Mouse (Mus musculus) ES-CJ7 (cell line): ENCODE results near the gene Lin28b.

ENCODE experiments used
- DNase-seq: peaks from one replicate; pipeline ENCODE4 v3.0.0; 2011; ENCODE audit warnings: low read depth, low spot score

The Lin28b gene

DNA sequence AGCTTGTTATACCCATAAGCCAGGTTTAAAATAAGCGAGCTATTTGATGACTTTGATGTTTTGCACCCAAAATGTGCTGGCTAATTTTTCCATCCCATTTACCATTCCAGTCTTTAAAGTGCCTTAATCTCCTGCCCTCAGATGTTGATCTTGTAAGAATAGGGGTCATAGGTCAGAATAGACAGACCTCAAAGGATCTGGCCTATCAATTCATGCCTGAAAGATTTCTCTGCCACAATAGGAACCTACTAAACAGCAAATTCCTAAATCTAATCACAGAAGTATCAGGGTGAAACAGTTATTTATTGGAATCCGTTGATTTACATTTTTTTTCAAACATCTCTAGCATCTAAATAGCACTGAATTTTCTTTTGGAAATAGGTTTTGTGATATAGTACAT, 74.5 kb downstream of the Lin28b start:
- DNase-seq, result no peak

DNA sequence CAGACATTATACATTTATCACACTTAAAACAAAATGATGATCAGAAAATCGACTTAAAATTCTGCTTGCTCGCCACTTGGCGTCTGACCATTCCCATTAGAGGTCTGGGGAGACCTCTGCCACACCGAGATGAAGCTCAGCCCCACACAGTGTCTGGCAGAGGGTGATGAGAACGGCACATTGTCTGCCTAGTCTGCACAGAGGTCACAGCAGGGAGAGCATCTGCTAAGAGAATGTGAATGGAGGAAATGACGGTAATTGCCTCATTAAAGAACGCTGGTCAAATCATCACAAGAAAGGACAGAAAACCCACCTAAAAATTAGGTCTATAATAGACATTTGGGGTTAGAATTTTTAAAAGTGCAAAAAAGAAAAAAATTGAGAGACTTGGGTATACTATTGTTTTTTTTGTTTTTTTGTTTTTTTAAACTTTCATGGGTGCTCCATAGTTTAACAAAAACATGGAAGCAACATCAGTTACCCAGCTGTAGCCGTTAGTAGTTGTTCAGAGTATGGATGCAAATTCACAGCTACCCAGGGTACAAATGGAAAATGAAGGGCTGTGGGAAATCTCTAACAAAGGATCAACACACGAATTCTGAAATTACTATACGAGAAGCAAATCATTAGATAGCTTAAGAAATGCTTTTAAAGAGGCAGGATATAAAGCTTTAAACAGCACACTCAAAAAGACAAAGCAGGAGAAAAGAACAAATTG, 75.4 kb downstream of the Lin28b start:
- DNase-seq, result peak; percentile 36

GRCm38 (mm10) chr10:45399702-45400243, 86.4 kb downstream of the Lin28b start:
- no peak for DNase-seq

GRCm38 (mm10) chr10:45398211-45398610, 88.0 kb downstream of the Lin28b start:
- no peak for DNase-seq

DNA sequence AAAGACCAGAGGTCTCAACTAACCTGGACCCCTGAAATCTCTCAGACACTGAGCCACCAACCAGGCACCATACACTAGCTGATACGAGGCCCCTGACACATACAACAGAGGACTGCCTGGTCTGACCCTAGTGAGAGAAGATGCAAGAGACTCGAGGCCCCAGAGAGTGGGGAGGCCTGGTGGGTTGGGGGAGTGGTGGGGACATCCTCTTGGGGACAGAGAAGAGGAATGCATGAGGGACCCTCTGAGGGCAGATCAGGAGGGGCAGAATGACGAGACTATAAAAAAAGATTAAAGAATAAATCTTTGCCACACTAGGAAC, 103.6 kb downstream of the Lin28b start:
- DNase-seq, result no peak

GRCm38 (mm10) chr10:45381937-45382636, 104.1 kb downstream of the Lin28b start:
- DNase-seq, result peak; percentile 12

DNA sequence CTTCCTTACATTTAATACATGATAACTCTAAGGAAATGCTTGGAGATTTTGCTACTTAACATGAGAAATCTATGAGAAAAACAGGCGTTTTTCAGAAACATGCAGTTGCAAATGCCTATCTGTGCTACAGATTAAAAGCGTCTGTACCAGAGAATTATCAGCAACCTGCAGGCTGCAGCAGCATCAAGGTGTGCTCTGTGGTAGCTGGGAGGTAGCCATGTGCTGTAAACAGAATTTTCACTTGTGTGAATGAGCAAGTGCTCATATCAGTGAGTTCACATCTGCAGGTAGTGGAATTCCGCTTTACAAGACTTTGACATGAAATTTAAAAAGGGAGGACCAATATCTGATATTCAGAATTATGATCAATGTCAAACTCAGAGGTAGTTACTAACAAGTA, 107.9 kb downstream of the Lin28b start:
- DNase-seq, result no peak

- peak; percentile 70 for DNase-seq
These were observed 113.1 kb downstream of the Lin28b start for GRCm38 (mm10) chr10:45372994-45373692.

- no peak for DNase-seq
These were observed 115.7 kb downstream of the Lin28b start for GRCm38 (mm10) chr10:45370545-45370944.

DNA sequence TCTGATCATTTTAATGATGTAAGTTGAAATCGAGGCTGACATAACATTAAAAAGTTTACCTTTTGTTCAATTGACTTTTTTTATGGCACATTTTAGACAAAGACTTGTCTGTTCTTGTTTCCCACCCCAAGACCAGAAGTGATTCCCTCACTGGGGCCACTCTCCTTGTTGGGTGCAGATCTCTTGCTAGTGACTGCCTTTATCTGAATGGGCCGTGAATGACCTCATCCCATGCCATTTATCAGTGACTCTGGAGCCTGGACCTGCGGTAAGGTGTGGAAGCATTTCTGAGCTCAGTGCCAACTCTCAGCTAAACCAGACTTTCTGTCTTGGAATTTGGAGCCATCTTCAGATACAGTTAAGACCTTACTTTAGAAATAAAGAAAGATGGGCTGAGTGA, 116.6 kb downstream of the Lin28b start:
- DNase-seq, result no peak

- no peak for DNase-seq
These were observed 119.0 kb downstream of the Lin28b start for GRCm38 (mm10) chr10:45366987-45367705.

DNA sequence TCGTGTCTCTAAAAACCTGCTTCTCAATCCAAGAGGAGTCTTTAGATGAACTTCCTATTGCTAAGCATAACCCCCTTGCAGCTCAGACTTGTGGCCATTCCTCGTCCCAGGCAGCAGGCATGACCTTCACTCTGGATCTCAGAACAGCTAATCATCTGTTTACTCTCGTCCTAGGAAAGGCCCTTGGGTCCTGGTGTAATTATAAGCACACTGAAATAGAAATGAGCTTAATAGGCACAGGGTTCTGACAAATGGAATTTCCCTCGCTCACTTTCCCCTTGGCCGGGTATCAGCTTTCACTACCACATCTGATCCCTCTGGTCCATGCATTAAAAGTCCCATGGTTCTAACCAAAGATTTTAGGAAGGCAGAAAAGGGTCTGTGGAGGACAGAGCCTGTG, 122.8 kb downstream of the Lin28b start:
- DNase-seq, result no peak

GRCm38 (mm10) chr10:45356091-45356490, 130.1 kb downstream of the Lin28b start:
- DNase-seq, result no peak

DNA sequence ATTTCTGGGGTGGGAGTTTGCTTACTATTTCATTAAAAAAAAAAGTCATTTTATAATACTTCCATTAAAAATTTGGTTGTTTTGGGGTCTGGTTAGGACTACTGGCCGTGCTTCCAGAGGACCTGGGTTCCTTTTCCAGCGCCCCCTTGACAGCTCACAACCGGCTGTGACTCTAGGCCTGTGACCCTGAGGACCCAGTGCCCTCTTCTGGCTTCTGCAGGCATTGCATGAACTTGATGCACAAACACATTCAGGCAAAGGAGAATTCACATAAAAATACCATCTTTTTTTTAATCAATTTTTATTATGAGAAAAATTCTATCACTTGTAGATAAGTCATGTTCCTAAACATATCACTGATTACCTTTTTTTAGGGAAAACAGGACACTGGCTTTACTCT, 138.1 kb downstream of the Lin28b start:
- peak; percentile 23 for DNase-seq

GRCm38 (mm10) chr10:45345217-45345616, 141.0 kb downstream of the Lin28b start:
- no peak for DNase-seq

DNA sequence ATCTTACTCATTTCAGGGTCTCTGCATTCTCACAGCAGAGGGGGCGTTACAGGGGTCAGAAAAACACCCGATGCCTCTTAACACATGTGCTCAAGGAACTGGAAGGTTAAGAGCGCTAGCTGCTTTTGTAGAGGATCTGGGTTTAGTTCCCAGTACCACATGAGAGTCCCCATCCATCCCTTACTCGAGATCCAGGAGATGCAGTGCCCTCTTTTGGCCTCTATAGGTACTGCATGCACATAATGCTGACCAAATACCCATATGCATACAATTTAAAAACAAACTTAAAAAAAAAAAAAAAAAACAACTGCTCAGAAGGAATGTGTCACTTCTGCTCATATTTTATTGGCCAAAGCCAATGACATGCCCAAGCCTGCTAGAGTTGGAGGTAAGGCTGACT, 141.8 kb downstream of the Lin28b start:
- peak; percentile 41 for DNase-seq

DNA sequence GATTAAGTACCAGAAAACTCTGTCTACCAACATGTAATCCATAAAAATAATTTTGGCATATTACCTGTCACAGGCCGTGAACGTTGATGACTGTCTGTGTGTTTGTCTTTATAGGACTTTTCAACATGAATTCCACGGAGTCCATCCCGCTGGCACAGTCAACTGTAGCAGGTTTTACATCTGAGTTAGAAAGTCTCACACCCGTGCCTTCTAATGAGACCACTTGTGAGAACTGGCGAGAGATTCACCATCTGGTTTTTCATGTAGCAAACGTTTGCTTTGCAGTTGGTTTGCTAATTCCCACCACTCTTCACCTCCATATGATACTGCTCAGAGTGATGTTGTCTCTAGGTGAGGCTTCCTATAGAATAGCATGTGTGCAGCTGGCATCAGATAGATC, 147.1 kb downstream of the Lin28b start:
- DNase-seq, result no peak

DNA sequence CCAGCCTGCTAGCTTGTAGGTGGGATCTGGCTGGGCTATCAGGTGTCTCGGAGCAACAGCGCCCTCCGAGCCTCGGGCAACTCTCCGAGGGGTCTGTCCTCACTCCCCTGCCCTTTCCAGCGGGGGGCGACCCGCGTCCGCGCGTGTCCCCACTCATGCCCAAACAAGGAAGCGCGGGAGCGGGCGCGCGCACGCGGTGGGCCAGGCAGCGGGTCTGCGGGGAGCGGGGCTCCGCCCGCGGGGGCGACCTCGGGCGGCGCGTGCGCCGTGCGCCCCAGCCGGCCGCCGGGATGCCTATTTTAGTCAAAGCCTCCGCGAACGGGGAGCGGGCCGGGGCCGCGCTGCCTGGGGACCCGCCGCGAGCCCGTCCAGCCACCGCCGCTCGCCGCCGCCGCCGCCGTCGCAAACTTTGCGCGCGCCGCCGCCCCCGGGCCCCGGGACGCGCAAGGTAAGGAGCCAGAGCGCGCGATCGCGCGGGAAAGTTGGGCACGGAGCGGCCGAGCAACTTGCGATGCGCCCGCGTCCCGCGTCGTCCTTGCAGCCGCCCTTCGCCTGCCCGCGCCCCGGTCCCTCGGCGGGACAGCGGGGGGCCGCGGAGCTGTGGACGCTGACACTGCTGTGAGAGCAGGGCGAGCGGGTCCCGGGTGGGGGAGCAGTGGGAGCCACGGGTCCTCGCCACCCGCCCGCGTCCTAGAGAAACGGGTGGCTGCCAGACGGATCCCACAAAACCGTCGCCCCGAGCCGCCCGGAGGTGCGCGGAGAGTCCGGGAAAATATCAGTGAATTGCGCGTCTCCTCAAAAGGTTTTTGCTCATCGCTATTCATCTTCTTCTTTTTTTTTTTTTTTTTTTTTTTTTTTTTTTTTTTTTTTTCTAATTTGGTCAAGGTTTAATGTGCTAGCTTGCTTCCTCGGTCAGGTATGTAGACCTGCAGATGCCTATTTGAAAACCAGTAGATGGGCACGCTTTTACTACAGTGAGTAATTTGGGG, 150.5 kb downstream of the Lin28b start, which contains the start of gene Bves:
Bves (plus strand) TSS at position 339 of the 989 bp plus-strand sequence.
- peak; percentile 51 for DNase-seq

DNA sequence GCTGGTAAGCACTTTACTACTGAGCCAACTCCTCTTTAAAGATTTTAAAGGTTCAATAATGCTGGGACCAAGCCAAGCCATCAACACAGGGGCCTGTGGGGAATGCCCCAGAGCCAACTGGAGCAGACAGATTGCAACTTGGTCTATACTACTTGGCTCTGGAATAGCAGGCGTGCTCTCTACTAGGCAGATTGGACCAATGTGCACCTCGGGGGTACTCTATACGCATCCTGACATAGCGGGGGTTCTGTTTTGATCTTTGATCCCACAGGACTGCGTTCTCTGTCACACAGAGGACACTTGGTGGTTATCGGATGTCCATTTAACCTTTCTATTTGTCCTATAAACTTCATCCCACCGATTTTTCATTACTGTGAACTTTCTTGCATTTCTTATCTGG, 151.3 kb downstream of the Lin28b start:
- DNase-seq, result peak; percentile 12

- DNase-seq, result no peak
These were observed 157.8 kb downstream of the Lin28b start for GRCm38 (mm10) chr10:45328196-45329000.
